In the genomic region with DNA sequence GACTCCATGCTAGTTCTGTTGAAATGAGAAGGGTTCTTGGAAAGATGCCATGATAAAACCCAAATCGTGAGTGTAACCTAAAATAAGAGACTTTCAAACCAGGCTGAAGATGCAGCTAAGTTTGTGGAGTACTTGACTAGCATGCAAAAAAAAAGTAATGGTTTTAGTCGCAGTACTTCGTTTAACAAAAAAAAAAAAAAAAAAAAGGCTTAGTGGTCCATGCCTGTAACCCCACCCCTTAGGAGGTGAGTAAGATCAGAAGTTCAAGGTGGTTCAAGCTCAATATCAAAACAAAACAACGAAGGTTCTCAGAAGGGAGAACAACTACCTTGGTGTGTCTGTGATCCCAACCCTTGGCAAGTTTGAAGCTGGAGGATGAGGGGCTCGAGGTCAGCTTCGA, we compare ENCODE assay signal across 8 mouse cellular contexts.
DNase-seq lines count a peak whose midpoint lies in the region; ATAC-seq and TF ChIP-seq lines count a peak whose summit lies in the region.

No protein-coding gene starts in this region.

- peak overlapping the region; percentile 46 for H3K4me3 ChIP-seq in heart, postnatal 0 days (ENCODE audit: low read depth, low read length)
- H3K4me3 ChIP-seq in embryonic facial prominence, embryonic 10.5 days: peak overlapping the region; percentile 57
- H3K4me3 ChIP-seq in hindbrain, postnatal 0 days (ENCODE audit: low read length): 0 out of 2 replicates have a peak overlapping the region, but pooled peaks have one; percentile 6
- peak overlapping the region; percentile 34 for H3K4me3 ChIP-seq in midbrain, embryonic 13.5 days (replicated peaks)

- no peak for DNase-seq in heart, postnatal 0 days (ENCODE audit: low spot score)
- no peak for DNase-seq in heart, adult 11 months
- DNase-seq in embryonic facial prominence, embryonic 10.5 days (ENCODE audit: low spot score): no peak
- no peak for DNase-seq in hindbrain, postnatal 0 days (ENCODE audit: low spot score)
- DNase-seq in left cerebral cortex, postnatal 36 days (ENCODE audit: low spot score in 2 of 2): no peak
- no peak for DNase-seq in right cerebral cortex, adult 2 months (ENCODE audit: low spot score in 2 of 2)

- H3K27ac ChIP-seq in heart, postnatal 0 days (ENCODE audit: low read depth): peak overlapping the region; percentile 84
- peak overlapping the region; percentile 85 for H3K27ac ChIP-seq in embryonic facial prominence, embryonic 10.5 days (replicated peaks)
- H3K27ac ChIP-seq in hindbrain, postnatal 0 days: peak overlapping the region; percentile 49; the same call in 1 of the 2 replicates
- no peak overlapping the region for H3K27ac ChIP-seq in midbrain, embryonic 13.5 days

- intact Hi-C loops in left cerebral cortex, postnatal 36 days (cut with DNase I): loop anchor here (5.0 kb wide), 1 partner anchor 216 kb away; no protein-coding TSS in a partner anchor

- H3K9ac ChIP-seq in heart, postnatal 0 days (replicated peaks; ENCODE audit: low read depth, low read length): peak overlapping the region; percentile 58
- no peak overlapping the region for H3K9ac ChIP-seq in hindbrain, postnatal 0 days (replicated peaks; ENCODE audit: low read length)
- 0 out of 2 replicates have a peak overlapping the region, but pooled peaks have one; percentile 54 for H3K9ac ChIP-seq in midbrain, embryonic 13.5 days (replicated peaks)

- no peaks in the 10 kb centered on the region for H3K27me3 ChIP-seq in heart, postnatal 0 days (ENCODE audit: control insufficient read depth, insufficient read depth, low read length)
- peaks cover 29% of the 10 kb centered on the region for H3K27me3 ChIP-seq in embryonic facial prominence, embryonic 10.5 days (replicated peaks; ENCODE audit: low read depth, poor library complexity, severe bottlenecking)
- H3K27me3 ChIP-seq in hindbrain, postnatal 0 days (ENCODE audit: insufficient read depth, low read length): no peaks in the 10 kb centered on the region
- peaks cover 69% of the 10 kb centered on the region for H3K27me3 ChIP-seq in midbrain, embryonic 13.5 days

- TF ChIP-seq CTCF in heart, postnatal 0 days (IDR thresholded peaks at IDR 0.05; ENCODE audit: low read depth): no peak
- no peak for TF ChIP-seq CTCF in hindbrain, postnatal 0 days (IDR thresholded peaks at IDR 0.05; ENCODE audit: low read depth)

- no peak for ATAC-seq in heart, postnatal 0 days (ENCODE audit: insufficient read depth, low read depth)
- no peak for ATAC-seq in hindbrain, postnatal 0 days
- ATAC-seq in midbrain, embryonic 13.5 days: no peak
- no peak for ATAC-seq in activated CD4-positive, CD25-positive, alpha-beta regulatory T cell, adult 4 months

- no peaks in the 10 kb centered on the region for H3K9me3 ChIP-seq in heart, postnatal 0 days (replicated peaks; ENCODE audit: control insufficient read depth, low read length)
- H3K9me3 ChIP-seq in embryonic facial prominence, embryonic 10.5 days: no peaks in the 10 kb centered on the region
- H3K9me3 ChIP-seq in hindbrain, postnatal 0 days (ENCODE audit: low read length): no peaks in the 10 kb centered on the region
- H3K9me3 ChIP-seq in midbrain, embryonic 13.5 days: no peaks in the 10 kb centered on the region

- no peaks in the 10 kb centered on the region for H3K36me3 ChIP-seq in heart, postnatal 0 days (replicated peaks; ENCODE audit: control insufficient read depth, insufficient read depth, low read length)
- H3K36me3 ChIP-seq in embryonic facial prominence, embryonic 10.5 days (replicated peaks): no peaks in the 10 kb centered on the region
- H3K36me3 ChIP-seq in hindbrain, postnatal 0 days (ENCODE audit: insufficient read depth, low read length): no peaks in the 10 kb centered on the region
- H3K36me3 ChIP-seq in midbrain, embryonic 13.5 days: no peaks in the 10 kb centered on the region

- TF ChIP-seq EP300 in heart, postnatal 0 days (IDR thresholded peaks at IDR 0.05; ENCODE audit: low read depth): no peak

- peaks cover 24% of the 10 kb centered on the region for H3K4me1 ChIP-seq in heart, postnatal 0 days (ENCODE audit: control insufficient read depth, insufficient read depth)
- peaks cover 79% of the 10 kb centered on the region for H3K4me1 ChIP-seq in embryonic facial prominence, embryonic 10.5 days
- no peaks in the 10 kb centered on the region for H3K4me1 ChIP-seq in hindbrain, postnatal 0 days (ENCODE audit: insufficient read depth, low read length)
- peaks cover 41% of the 10 kb centered on the region for H3K4me1 ChIP-seq in midbrain, embryonic 13.5 days (replicated peaks)

- H3K4me2 ChIP-seq in heart, postnatal 0 days (ENCODE audit: low read depth, low read length): peak overlapping the region; percentile 68
- H3K4me2 ChIP-seq in hindbrain, postnatal 0 days (ENCODE audit: low read depth, low read length): peak overlapping the region; percentile 48
- H3K4me2 ChIP-seq in midbrain, embryonic 13.5 days (replicated peaks): peak overlapping the region; percentile 53

- WGBS in heart, postnatal 0 days: 44% methylated on average over 6 of the region's 6 CpGs
- 61% methylated on average over 6 of the region's 6 CpGs for WGBS in embryonic facial prominence, embryonic 10.5 days
- WGBS in hindbrain, postnatal 0 days: 65% methylated on average over 6 of the region's 6 CpGs
- 61% methylated on average over 6 of the region's 6 CpGs for WGBS in midbrain, embryonic 13.5 days

Comparison
In these comparisons a context has a peak if more than half of its experiments do, and no peak if none do; other contexts are left out.
1. H3K4me3 ChIP-seq: peak in every context shown above with its lines; median percentile 57 in embryonic facial prominence, embryonic 10.5 days; 46 in heart, postnatal 0 days; 34 in midbrain, embryonic 13.5 days; 6 in hindbrain, postnatal 0 days.